Mouse (Mus musculus) frontal cortex, postnatal 25 days (tissue): Measurements from ENCODE around the gene Gja10.

Experiments
- DNase-seq, 2 experiments: peaks; one replicate each; pipeline ENCODE4 v3.0.0; 2022; ENCODE audit warnings: low spot score in 2 of 2

Gene Gja10

GRCm38 (mm10) chr4:32560724-32561554, 41.6 kb downstream of the Gja10 start:
- DNase-seq, result no peak

- DNase-seq, result no peak
Observed at GRCm38 (mm10) chr4:32560246-32560645, 42.3 kb downstream of the Gja10 start.

GRCm38 (mm10) chr4:32555506-32555905, 47.1 kb downstream of the Gja10 start:
- DNase-seq, result no peak

DNA sequence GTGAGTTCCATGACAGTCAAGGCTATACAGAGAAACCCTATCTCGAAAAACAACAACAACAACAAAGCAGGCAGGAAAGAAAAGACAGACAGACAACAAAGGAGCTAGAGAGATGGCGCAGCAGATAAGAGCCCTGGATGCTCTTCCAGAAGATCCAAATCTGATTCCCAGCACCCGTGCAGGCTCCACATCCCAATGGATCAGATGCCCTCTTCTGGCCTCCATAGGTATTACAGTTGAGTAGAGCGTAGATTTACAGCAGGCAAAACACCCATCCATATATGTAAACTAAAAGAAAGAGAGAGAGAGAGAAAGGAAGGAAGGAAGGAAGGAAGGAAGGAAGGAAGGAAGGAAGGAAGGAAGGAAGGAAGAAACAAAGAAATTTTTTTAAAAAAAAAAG, 51.2 kb downstream of the Gja10 start:
- DNase-seq, result no peak

GRCm38 (mm10) chr4:32549150-32549549, 53.4 kb downstream of the Gja10 start:
- DNase-seq, result no peak
